Mouse (Mus musculus): ENCODE results near the gene Ap4e1.

DNA sequence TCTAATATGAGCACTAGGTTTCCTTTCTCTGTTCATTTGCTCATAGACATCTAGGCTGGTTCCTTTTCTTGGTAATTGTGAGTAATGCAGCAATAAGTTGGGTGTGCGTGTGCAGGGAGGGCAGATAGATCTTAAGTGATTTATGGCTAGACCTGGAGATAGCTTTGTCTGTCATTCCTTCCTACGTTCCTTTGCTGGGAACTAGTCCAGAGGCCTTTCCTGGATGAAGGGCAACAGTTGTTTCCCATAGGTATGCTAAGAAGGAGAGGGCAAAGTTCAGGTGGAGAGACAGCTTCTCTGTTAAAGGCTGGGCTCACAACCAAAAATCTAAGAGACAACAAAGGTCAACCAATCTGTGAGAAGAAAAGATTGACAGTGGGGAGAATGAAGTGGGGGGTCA, 46.8 kb upstream of the Ap4e1 start:
- TF ChIP-seq POLR2A (IDR thresholded peaks at IDR 0.05; ENCODE audit: borderline replicate concordance, control insufficient read depth, low read depth, low read length) (no peak), CTCF (IDR thresholded peaks at IDR 0.05; ENCODE audit: control insufficient read depth, insufficient read depth, low read length) (no peak)

All from bone marrow, adult 2 months (tissue).